Mouse (Mus musculus) frontal cortex, adult 2 months (tissue): Measurements from ENCODE around the gene Wipi1. TPM values are rescaled to one million over a fixed set of nuclear protein-coding genes. Genes with fewer than 3 reads are reported as not detected.
"Not testable (repeated sequence)": the region's sequence is repeated elsewhere in the genome, so short reads cannot be mapped to it uniquely, and the experiment has no call there.

Experiments used
- DNase-seq, 2 experiments: peaks; one replicate each; pipeline ENCODE4 v3.0.0; 2022; ENCODE audit warnings: low spot score in 1 of 2; ENCODE audit errors: extremely low spot score in 1 of 2
- polyA plus RNA-seq: library from polyadenylated mRNA; depleted of rRNA; stranded (reverse); fragments of >200 nt; gene quantifications from 2 replicates; pipeline ENCODE4 v1.2.3, GENCODE M21; 2012; rRNA removed

The Wipi1 gene
- 18.6 and 18.8 TPM in 2 replicates for polyA plus RNA-seq

DNA sequence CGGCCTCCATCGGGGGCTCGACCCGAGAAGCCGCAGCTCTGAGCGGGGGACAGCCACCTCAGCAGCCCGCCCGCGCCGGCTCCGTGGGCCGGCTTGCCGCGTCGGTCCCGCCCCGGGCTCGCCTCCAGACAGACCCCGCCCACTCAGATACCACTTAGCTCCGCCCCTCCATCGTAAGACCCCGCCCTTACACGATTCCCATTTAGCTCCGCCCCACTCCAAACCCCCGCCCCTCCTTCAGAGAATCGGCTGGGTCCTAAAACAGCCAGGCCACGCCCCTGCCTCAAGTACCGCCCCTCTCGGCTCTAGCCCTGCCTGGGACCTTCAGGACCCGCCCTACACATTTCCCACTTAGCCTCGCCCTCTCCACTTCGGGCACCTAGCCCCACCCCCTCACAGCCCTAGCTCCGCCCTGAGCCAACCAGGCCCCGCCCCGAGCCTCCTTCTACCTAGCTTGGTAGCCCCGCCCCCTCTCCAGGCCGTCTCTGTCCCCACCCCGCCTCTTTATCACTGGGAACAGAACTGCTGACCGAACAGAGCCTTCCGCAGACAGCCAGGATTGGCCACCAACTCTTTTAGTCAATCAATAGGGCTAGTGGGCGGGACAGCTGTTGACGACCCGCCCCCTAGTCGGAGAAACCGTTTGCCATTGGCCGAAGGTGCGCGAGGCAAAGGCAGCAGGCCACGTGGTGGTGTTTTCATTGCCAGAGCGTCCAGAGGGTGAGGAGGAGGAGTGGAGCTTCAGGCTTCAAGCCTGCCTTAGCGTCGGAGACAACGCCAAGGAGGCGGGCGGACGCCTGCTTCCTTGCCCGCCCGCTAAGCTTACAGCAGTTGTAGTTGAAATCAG, at the start of gene Wipi1:
TSS of gene Wipi1 (minus strand) at position 665 of the 847 bp plus-strand sequence.
- DNase-seq: peak; percentile 98

DNA sequence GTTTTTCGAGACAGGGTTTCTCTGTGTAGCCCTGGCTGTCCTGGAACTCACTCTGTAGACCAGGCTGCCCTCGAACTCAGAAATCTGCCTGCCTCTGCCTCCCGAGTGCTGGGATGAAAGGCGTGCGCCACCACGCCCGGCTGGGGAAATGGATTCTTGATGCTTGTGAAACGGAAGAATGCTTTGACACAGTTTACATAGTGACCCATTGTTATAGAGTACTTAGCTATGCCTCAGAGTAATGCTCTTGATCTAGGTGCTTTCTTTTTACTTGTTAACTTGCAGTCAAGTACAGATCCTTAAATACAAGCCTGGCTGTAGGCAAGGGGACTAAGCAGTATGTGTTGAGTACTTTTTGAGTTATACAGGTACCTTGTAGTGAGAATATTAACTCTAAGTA, 48.8 kb upstream of the Wipi1 start:
- DNase-seq: not testable (repeated sequence)

DNA sequence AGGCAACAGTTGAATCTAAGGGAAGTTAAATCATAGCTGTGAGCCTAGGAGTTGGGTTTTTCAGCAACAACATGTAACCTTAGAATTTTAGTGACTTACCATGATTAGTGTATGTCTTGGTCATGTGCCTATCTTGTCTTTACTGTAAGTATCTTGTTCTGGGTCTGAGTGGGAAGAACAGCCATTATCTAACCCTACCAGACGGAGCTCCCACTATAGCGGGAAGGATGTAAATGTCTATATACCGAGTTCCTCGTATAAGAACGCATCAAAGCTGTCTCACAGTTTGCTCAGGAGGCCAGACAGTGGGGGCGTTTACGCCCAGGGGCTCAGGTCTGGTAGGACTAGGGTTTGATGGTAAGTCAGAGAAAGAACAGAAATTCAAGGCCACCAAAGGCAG, 44.5 kb upstream of the Wipi1 start:
- DNase-seq: no peak

DNA sequence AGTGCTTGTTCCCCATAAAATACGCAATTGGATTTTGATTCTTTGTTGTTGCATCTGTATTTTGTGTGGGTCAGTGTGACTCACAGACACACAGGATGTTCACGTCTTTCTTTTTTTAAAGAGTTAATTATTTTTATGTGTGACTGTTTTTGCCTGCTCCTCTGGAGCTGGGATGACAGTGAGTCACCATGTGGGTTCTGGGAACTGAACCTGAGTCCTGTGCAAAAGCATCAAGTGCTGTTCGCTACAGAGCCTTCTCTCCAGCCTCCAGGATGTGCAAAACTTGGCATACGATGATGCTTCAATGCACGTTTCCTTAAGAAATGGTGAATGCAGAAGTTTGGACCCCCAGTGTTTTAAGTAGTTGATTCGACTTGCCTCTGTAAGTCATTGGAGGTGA, 42.8 kb upstream of the Wipi1 start:
- no peak for DNase-seq

DNA sequence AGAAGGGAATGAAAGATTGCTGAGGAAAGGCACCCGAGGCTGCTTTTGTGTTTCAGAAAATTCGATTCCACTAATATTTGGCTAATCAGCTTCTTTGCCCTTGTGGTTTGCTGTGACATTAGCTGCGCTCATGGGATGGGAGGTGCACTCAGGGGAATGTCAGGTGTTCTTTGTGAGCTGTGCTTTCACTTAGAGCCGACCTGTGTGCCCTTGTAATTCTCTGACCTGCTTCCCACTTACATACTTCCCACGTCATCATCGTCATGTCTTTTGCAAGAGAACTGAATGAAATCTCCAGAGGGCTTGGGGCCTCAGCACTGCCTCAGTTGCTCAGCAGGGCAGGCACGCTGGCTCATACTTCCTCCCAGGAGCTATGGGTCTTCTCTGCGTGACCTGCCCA, 41.4 kb upstream of the Wipi1 start:
- DNase-seq: no peak

DNA sequence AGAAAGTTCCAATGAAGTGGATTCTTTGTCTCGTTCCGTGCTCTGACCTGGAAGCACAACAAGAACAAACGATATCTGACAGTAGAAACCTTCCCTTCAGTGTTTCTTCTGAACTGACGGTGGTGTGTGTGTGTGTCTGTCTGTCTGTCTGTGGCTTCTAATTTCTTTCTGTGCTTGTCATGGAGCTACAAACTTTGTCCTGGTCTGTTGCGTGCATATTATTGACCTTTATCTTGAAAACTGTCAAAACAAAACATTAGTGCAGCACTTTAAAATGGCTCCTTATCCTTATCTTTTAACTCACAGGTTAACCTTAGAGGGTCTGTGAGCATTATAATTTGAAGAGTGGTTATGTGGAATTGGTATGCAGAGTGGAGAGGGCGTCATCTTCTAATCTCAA, 40.7 kb upstream of the Wipi1 start:
- no peak for DNase-seq

DNA sequence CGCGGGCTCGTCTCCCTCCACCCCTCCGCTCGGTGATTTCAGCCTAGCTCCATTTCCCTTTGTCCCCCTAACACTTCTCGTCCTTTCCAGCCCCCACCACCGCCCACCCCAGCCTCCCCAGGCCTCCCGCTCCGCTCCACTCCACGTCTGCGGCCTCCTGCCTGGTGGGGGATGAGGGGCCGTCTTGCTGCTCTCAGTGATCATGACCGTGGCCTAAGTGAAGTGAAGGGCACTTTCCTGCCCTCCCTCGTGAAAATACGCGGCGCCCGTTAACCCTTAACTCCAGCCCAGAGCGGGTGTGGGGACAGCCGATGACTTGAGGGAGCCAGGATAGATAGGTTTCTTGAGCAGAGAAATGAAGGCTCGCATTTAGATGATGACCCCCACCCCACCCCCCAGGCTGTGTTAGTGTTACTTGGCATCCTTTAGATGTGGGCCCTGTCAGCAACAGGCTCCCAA, 39.8 kb upstream of the Wipi1 start:
- DNase-seq: no peak

DNA sequence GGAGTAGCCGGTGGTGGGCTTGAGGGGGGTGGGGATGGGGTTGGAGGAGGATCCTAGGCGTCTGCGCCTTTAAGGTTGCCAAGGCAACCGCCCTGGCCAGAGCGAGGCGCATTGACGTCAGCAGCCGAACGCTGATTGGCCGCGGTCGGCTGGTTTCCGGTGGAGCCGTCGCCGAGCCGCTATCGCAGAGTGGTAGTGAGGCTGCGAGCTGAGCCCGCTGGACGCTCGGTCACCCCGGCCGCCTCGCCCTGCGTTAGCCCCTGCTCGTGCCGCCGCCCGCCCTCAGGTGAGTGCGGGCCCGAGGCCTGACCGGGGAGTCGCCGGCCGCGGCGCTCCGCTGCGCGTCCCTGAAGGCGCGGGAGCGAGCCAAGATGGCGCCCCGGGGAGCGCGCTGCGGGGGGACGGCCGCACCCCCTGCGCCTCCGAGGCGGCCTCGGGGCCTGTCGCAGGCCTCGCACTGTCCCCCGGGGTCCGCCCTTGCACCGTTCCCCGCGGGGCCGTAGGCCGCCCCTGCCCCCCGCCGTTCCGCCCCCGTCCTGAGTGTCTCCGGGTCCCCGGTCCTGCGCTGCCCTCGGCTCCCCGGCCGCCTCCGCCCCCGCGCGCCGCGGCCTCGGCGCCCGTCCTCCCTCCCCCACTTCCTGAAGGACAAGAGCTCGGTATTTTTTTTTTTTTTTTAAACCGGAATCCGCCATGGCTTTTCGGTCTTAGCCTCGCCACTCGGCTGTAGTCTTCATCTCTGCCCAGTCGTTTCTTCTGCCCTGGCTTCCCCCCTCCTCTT, 39.2 kb upstream of the Wipi1 start:
- DNase-seq: peak; percentile 90 to 95

DNA sequence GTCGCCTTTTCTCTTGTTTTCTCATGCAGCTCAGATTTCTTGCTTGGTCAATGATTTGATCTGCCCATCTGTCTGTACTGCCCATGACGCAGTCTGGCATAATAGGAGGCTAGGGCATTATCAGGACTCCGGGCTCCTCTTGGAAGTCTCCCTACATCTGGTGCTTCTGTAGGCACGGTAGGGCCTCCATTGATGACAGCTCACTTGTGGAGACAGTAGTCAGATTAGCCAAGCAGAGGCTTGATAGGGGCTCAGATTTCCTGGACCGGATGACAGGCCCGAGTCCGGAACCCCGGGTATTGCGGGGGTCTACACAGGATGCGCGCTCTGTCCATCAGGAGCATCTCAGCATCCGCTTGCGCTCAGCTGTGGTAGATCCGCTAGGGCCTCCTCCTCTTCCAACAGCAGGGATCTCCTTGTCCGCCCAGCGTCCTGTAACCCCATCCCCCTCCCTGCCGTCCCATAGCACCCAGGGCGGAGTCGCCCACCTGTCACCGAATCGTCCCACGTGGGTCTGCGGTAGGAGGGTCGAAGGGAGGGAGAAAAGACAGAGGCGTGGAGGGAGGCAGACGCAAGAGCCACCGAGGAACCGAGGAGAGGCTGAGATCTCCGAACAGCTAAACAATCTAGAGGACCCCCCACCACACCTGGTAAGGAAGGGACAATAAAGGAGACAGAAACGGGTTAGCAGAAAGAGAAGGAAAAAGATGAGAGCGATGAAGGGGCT, 38.4 kb upstream of the Wipi1 start:
- peak; percentile 85 to 89 for DNase-seq

DNA sequence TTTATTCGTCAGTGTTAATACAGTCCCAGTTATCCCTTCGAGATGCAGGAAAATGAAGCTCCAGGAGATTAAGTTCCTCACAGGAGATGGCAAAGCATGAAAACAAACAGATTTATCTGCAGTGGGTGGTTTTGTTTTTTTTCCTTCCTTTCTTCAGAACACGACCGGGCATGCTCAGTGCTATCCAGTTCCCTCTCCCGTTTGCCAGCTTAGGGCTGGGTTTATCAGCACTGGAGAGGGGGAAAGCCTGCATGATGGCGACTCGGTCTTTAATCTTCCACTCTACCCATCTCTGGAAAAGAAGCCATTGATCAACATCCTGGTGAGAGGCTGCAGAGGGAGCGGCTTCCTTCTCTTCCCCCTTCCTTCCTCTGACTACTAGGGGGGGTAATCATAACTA, 37.4 kb upstream of the Wipi1 start, which contains the start of gene Prkar1a:
TSS of gene Prkar1a (plus strand) at position 200 of the 400 bp plus-strand sequence.
- DNase-seq: no peak

DNA sequence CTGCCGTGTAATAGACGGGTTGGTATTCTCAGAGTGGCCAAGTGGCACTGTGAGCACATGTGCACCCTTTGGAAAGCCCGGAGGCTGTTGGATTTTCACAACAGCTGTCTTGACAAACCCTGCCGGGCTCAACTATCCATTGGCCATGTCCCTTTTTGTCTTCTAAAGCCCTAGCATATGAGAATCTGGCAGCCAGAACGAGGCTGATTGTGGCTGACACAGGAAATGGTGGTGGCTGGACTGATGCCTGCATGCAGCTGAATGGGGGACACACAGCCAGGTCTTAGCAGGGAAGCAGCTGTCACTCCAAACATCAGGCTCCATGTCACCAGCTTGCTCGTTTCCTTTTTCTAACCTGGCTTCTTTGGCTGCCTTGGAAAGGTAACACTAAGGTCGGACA, 36.7 kb upstream of the Wipi1 start:
- no peak for DNase-seq

DNA sequence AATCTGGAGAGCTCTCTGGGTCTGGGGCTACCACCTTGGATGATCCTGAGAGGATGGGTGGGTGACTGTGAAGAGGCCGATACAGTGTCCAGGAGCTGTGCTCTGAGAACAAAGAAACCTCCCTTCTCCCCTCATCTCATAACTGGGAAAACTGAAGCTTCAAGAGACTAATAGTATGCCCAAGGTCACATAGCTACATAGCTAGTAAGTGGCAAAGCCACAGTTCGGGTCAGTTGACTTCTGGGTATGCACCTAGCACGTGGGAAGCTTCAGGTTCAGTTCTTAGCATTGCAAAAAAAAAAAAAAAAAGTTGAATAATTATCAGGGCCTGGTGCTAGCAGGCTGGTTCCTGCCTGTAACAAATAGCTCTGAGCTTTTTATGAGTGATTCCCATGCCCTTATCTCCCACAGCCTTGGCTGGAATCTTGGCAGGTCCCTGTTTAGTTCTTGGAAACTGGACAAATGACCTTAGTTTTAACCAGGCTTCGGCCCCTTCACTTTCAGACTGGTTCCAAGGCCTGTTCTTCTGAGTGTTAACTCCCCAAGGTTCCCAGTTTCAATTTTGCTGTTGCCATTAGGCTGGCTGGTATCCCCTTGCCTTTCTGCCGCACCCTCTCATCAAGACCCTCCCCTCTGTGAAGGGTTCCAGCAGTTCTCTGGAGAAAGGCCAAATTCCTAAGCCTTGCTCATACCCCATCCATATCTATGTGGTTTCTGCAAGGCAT, 29.9 kb upstream of the Wipi1 start:
- DNase-seq: no peak

DNA sequence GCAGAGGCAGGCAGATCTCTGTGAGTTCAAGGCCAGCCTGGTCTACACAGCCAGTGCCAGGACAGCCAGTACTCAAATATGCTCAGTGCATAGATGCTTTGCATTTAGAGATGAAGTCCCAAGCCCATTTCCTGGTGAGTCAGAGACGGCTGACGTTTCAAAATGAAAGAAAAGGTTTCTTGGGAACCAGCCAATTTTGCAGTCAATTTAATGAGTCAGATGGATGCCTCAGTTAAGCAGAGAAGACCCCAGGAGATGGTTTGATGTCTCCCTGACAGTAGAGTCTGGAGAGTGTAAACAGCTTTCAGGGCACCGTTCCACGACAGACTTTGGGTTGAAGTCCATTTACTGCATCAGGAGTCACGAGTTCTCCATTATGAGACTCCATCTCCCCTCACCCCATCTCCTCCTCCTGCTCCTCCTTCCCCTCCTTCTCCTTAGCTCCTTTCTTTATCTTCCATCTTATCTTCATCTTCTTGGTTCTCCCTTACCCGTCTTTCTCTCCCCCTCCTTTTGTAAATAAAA, 24.2 kb upstream of the Wipi1 start:
- DNase-seq: no peak

DNA sequence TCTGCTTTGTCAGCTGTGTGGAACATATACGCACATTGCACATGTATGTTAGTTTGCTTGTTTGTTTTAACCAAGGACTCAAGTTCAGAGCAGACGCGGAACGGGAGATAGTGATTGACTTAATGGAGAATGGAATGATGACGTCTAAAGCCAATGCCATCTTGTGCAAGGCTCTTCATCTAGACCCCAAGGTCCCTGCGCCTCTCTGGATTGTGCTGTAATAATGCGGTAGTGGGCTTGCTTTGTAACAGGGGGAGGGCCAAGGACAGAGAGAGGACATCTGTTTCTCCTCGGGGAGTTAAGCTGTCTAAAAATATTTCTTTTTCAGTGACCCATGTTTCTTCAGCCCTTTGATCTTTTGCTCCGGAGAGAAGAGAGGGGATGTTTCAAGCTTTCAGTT, 23.2 kb upstream of the Wipi1 start:
- no peak for DNase-seq

DNA sequence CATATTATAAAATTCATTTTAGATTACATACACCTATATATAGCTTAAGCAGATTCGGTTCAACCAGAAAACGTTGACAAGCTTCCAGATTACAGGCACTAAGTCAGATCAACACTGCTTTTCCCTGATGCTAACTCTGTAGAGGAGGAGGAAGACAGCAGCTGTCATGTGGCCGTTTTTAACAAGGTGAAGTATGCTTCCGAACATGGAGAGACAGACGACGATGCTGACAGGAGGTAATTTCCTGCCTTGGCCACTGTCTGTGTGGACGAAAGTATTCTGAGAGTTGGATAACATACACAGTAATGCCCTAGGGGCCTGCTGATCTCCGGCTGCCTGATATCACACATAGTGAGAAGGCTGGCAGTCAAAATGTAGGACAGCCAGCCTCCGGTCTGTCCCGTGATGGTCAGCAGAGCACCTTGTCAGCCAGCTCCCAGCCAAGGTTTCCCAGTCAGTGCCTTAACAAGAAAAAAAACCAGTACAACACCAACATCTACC, 17.3 kb upstream of the Wipi1 start:
- DNase-seq: no peak

DNA sequence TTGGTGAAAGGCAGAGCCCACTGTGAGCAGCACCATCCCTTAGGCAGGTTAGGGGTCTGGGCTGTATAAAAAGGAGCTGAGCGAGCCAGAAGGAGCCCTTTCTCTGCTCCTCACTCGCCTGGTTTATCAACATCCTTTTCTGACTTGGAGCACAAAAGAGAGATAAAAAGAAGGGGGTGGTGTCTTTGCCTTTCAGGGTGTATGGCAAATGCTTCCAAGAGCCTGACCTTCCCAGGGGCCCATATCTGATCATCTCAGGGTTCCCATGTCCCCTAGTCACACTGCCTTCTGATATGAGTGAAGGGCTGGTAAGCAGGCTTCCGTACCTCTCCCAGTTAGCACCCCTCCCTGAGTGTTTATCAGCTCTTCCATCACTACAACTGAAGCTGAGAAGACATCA, 16.3 kb upstream of the Wipi1 start:
- DNase-seq: no peak

DNA sequence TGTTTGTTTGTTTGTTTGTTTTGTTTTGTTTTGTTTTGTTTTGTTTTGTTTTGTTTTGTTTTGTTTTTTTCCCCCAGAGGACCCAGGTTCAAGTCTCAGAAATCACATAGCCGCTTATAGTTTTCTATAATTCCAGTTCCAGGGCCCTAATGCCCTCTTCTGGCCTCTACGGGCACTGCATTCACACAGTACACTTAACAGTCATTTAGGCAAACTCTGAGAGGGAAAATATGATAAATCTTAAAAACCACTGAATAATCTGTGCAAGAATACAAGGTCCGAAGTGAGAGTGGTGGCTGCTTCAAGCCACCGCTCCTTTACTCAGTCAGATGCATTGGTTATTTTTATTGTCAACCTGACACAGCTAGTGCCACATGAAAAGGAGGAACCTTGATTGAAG, 15.9 kb upstream of the Wipi1 start:
- DNase-seq: no peak

DNA sequence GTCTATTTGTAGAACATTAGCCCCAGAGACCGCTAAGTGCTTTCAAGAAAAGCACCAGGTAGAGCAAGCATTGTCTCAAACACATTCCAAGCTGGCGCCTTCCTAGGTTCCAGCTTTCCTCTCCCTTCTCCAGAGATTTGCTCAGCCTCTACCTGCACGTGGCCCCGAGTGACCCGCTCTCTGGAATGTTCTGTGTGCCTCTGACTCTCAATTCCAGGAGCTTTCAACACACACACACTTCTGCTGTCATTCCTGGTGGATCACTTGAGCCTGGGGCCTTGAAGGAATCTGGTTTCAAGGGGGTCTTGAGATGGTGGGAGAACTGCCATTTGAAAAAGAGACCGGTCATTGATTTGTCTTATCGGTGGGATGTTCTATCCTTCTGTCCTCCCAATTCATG, 11.5 kb upstream of the Wipi1 start:
- no peak for DNase-seq

DNA sequence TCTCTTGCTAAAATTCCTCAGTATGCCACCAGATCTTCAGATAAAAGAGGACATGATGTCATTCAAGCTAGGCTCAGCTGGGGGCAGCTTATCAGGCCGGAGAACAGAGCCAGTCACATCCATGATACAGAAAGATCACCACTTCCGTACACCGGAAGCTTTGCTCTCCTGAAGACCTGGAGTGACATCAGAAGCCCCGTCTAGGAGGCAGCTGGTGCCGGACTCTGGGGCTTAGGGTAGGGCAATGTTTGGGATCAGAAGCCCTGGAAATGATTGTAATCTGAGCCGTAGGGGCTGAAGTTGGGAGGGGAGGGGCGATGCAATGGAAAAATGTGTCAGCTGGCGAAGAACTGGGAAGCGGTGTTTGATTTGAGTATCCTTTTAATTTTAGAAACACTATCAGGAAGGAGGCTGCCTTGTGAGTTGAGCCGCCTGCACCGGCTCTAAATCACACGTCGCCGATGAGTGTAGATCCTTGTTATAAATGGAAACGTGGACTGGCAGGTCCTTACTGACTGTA, 10.8 kb upstream of the Wipi1 start:
- no peak for DNase-seq

DNA sequence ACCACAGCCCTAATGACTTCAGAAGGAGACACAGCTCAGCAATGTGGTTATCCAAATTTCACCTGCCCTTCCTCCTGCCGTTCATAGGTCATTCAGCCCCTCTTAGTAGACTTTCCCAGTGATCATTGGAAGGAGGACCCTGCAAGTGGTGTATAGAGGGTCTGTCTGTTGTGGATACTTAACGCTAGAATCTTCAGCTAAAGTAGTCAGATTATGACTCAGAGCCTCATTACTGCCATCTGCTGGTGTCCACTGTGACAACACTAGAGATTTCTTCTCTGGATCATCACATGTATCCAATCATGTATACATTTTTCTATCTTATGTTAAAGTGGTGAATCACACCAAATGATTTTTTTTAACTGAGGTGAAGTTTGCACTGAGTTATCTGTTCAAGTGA, 9.4 kb upstream of the Wipi1 start:
- peak in 1 of 2 experiments; percentile 84 for DNase-seq
